Mouse (Mus musculus) intestine, postnatal 0 days (tissue): ENCODE results near the gene Paqr3. TPM values are rescaled to one million over a fixed set of nuclear protein-coding genes. Genes with fewer than 3 reads are reported as not detected.
A peak's percentile ranks its signal among the peaks of the same experiment; 100 is the strongest.

Source experiments
- ATAC-seq: fragments of 200-750 bp; cut with Nextera tagmentation; 2 replicates; pipeline ENCODE4 v1.8.0; 2017; ENCODE audit warnings: mild to moderate bottlenecking, moderate TSS enrichment, moderate library complexity
- H3K27ac ChIP-seq: fragments of 300-500 bp; sonication (generic); 2 replicates; pipeline ENCODE4 v1.5.1; 2014; ENCODE audit warnings: mild to moderate bottlenecking, low read depth, low read length, moderate library complexity
- H3K27me3 ChIP-seq: fragments of 300-500 bp; sonication (generic); replicated peaks from 2 replicates; pipeline ENCODE4 v1.6.1; 2014; ENCODE audit warnings: low read length, mixed read lengths; ENCODE audit not compliant: control insufficient read depth, insufficient read depth
- H3K36me3 ChIP-seq: fragments of 300-500 bp; sonication (generic); 2 replicates; pipeline ENCODE4 v1.6.1; 2014; ENCODE audit warnings: mild to moderate bottlenecking, moderate library complexity; ENCODE audit not compliant: control insufficient read depth, insufficient read depth
- H3K4me1 ChIP-seq: fragments of 300-500 bp; sonication (generic); replicated peaks from 2 replicates; pipeline ENCODE4 v1.6.1; 2014; ENCODE audit warnings: antibody characterized with exemption, low read length, mixed read lengths; ENCODE audit not compliant: control insufficient read depth, insufficient read depth
- H3K4me2 ChIP-seq: fragments of 300-500 bp; sonication (generic); replicated peaks from 2 replicates; pipeline ENCODE4 v1.6.1; 2014; ENCODE audit warnings: low read depth, mild to moderate bottlenecking, moderate library complexity
- H3K4me3 ChIP-seq: fragments of 300-500 bp; sonication (generic); 2 replicates; pipeline ENCODE4 v1.5.1; 2014; ENCODE audit warnings: low read depth, low read length
- H3K9ac ChIP-seq: fragments of 300-500 bp; sonication (generic); 2 replicates; pipeline ENCODE4 v1.6.1; 2014; ENCODE audit warnings: mild to moderate bottlenecking, low read depth, low read length
- H3K9me3 ChIP-seq: fragments of 300-500 bp; sonication (generic); 2 replicates; pipeline ENCODE4 v1.6.1; 2016; ENCODE audit warnings: mixed run types; ENCODE audit not compliant: control insufficient read depth
- CTCF ChIP-seq: sonication (generic); IDR thresholded peaks from 2 replicates; pipeline ENCODE4 v1.5.1; 2016; ENCODE audit warnings: low read depth, mild to moderate bottlenecking, control low read depth, antibody characterized with exemption, moderate library complexity
- WGBS: fragments of 180-500 bp; shearing (Covaris S2); extraction: QIAGEN DNeasy Blood & Tissue Kit; methylation state at CpG from one replicate; pipeline ENCODE4 v1.1.7; 2014; 5-methylcytosine and 5-hydroxymethylcytosine counted together
- polyA plus RNA-seq: library from polyadenylated mRNA; unstranded; fragments of >200 nt; fragmentation: Nextera tagmentation; extraction: Ambion mirVana; gene quantifications from 2 replicates; pipeline ENCODE4 v1.2.1, GENCODE M21; 2015

Paqr3 gene
- polyA plus RNA-seq, 1 experiment from 2014 or later: 0.50 TPM

GRCm38 (mm10) chr5:97046680-97047079 lies 64.7 kb downstream of the Paqr3 start:
- Histone ChIP-seq H3K4me2 (no peak overlapping the region), H3K27ac (no peak overlapping the region), H3K4me1 (peaks cover 2% of the 10 kb centered on the region; the same call in 1 of the 2 replicates), H3K9me3 (no peaks in the 10 kb centered on the region), H3K4me3 (no peak overlapping the region), H3K36me3 (peaks cover 21% of the 10 kb centered on the region; the same call in 1 of the 2 replicates), H3K9ac (no peak overlapping the region), H3K27me3 (no peaks in the 10 kb centered on the region)
- ATAC-seq: 0 out of 2 replicates have a peak, but pooled peaks have one; percentile 53
- WGBS: 72% methylated on average over 10 of the region's 10 CpGs
- TF ChIP-seq CTCF: no peak

GRCm38 (mm10) chr5:97045260-97045659 lies 66.1 kb downstream of the Paqr3 start:
- TF ChIP-seq CTCF: no peak

More at GRCm38 (mm10) chr5:97045260-97045659, 66.1 kb downstream of the Paqr3 start:
- H3K9me3 ChIP-seq: no peaks in the 10 kb centered on the region
- no peak overlapping the region for H3K9ac ChIP-seq
- H3K36me3 ChIP-seq: peaks cover 25% of the 10 kb centered on the region
- H3K4me2 ChIP-seq: no peak overlapping the region; the same call in 1 of the 2 replicates
- H3K27me3 ChIP-seq: no peaks in the 10 kb centered on the region
- ATAC-seq: no peak; the same call in 1 of the 2 replicates
- no peak overlapping the region for H3K4me3 ChIP-seq
- H3K27ac ChIP-seq: no peak overlapping the region
- H3K4me1 ChIP-seq: peaks cover 2% of the 10 kb centered on the region; the same call in 1 of the 2 replicates
- 50% methylated on average over 7 of the region's 7 CpGs for WGBS

Other genes with a start within 250 kb of the Paqr3 start
- gene Bmp2k, start 113.9 kb downstream of the Paqr3 start, polyA plus RNA-seq: 21.2 and 23.8 TPM in 2 replicates